Mouse (Mus musculus): ENCODE results near the gene Taf6l. TPM values are rescaled to one million over a fixed set of nuclear protein-coding genes. Genes with fewer than 3 reads are reported as not detected.
A peak's percentile ranks its signal among the peaks of the same experiment; 100 is the strongest.

Taf6l gene
- total and polyA plus RNA-seq, 3 experiments, result 20.4 to 25.7 (median 25.5) TPM

DNA sequence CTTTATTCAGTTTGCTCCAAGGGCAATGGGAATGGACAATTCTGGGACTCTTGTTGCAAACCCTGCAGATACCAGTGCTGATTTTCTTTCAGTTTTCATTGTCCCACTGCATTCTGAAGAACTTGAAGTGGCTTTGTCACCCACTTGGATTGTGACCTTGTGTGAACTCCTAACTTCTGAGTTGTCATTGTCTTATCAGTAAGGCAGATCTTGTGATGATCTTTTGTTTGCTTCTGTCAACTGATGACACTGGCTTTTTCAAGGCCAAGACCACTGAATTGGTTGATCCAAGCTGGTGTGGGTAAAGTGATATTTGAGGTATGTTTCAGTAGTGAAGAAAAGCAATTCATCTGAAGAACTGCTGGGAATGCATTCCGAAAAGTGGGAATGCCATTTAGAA is 40.8 kb downstream of the Taf6l start:
- H3K36me3 ChIP-seq (replicated peaks in 1 of 2; ENCODE audit: control insufficient read depth in 1 of 2, insufficient read depth in 1 of 2, low read length in 1 of 2), result peaks cover 60 to 82% of the 10 kb centered on the region in 2 experiments

DNA sequence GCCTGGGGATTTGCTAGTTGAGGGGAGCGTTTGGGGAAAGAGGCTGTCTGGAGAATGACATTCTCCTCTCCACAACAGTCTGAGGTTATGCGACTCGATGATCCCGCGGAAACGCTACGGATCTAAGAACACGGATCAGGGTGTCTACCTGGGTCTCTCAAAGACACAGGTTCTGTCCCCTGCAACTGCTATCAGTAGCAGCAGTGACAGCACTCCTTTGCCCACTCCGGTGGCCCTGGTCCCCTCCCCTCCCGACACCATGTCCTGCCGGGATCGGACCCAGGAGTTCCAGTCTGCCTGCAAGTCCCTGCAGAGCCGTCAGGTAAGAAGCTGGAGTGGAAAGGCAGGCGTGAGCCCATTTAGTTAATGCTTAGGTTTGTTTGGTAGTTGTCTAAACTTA is 44.0 kb downstream of the Taf6l start:
- no peak for DNase-seq (ENCODE audit: extremely low read depth)
- dilution Hi-C loops (cut with MboI; ENCODE audit: extremely low pct_ligation_motif_present, extremely low pct_unique_long_range_greater_than_20kb, low sequenced_read_pairs) (no loop called here), in situ Hi-C loops (cut with MboI; ENCODE audit: low pct_ligation_motif_present, low pct_unique_long_range_greater_than_20kb, low sequenced_read_pairs) (loop anchor here (25.0 kb wide), 1 partner anchor 370 kb away; no protein-coding TSS in a partner anchor)
- peaks cover 9 to 35% of the 10 kb centered on the region in 2 experiments for H3K4me1 ChIP-seq (ENCODE audit: control insufficient read depth in 1 of 2, insufficient read depth in 2 of 2)
- no peaks in the 10 kb centered on the region for H3K27me3 ChIP-seq (replicated peaks)
- 0 out of 2 replicates have a peak overlapping the region, but pooled peaks have one; percentile 8 for H3K27ac ChIP-seq (ENCODE audit: insufficient read depth, low read depth)
- peaks cover 31% of the 10 kb centered on the region for H3K79me2 ChIP-seq (replicated peaks; ENCODE audit: control insufficient read depth, extremely low read depth, insufficient read depth, poor library complexity, severe bottlenecking)
- peaks cover 58 to 83% of the 10 kb centered on the region in 2 experiments for H3K36me3 ChIP-seq (replicated peaks in 1 of 2; ENCODE audit: control insufficient read depth in 1 of 2, insufficient read depth in 1 of 2, low read length in 1 of 2)
- H3K4me3 ChIP-seq (replicated peaks in 1 of 3; ENCODE audit: low read depth in 2 of 3, low read length in 2 of 3, poor library complexity in 1 of 3), result peak overlapping the region; percentile 75 to 77 (median 77)
- peak overlapping the region; percentile 72 for H3K4me2 ChIP-seq (ENCODE audit: insufficient read depth, low read depth, poor library complexity, severe bottlenecking)
- H3K9me3 ChIP-seq (replicated peaks; ENCODE audit: low read length), result no peaks in the 10 kb centered on the region
- TF ChIP-seq NRF1 (IDR thresholded peaks at IDR 0.05; ENCODE audit: low read depth, low read length) (no peak), KAT2A (IDR thresholded peaks at IDR 0.05; ENCODE audit: insufficient replicate concordance, low read length) (no peak), RAD21 (IDR thresholded peaks at IDR 0.05; ENCODE audit: low read depth, low read length) (no peak), CHD1 (IDR thresholded peaks at IDR 0.05; ENCODE audit: low read depth, low read length) (no peak), JUN (IDR thresholded peaks at IDR 0.05; ENCODE audit: insufficient read depth, low read depth, low read length) (no peak), UBTF (IDR thresholded peaks at IDR 0.05; ENCODE audit: low read depth, low read length) (no peak), TCF12 (IDR thresholded peaks at IDR 0.05; ENCODE audit: low read depth, low read length) (no peak), MEF2A (IDR thresholded peaks at IDR 0.05; ENCODE audit: borderline replicate concordance, low read depth, low read length) (no peak)
- H3K9ac ChIP-seq (ENCODE audit: insufficient read depth, low read depth), result peak overlapping the region; percentile 92

More for the DNA sequence above, 40.8 kb downstream of the Taf6l start:
- Histone ChIP-seq H3K4me3 (replicated peaks in 1 of 3; ENCODE audit: low read depth in 2 of 3, low read length in 2 of 3, poor library complexity in 1 of 3) (no peak overlapping the region), H3K4me2 (ENCODE audit: insufficient read depth, low read depth, poor library complexity, severe bottlenecking) (no peak overlapping the region), H3K9me3 (replicated peaks; ENCODE audit: low read length) (no peaks in the 10 kb centered on the region), H3K27ac (ENCODE audit: insufficient read depth, low read depth) (no peak overlapping the region), H3K9ac (ENCODE audit: insufficient read depth, low read depth) (no peak overlapping the region), H3K79me2 (replicated peaks; ENCODE audit: control insufficient read depth, extremely low read depth, insufficient read depth, poor library complexity, severe bottlenecking) (peaks cover 20% of the 10 kb centered on the region), H3K4me1 (ENCODE audit: control insufficient read depth in 1 of 2, insufficient read depth in 2 of 2) (peaks cover 9 to 21% of the 10 kb centered on the region in 2 experiments), H3K27me3 (replicated peaks) (no peaks in the 10 kb centered on the region)
- no peak for DNase-seq (ENCODE audit: extremely low read depth)
- in situ Hi-C loops (cut with MboI; ENCODE audit: low pct_ligation_motif_present, low pct_unique_long_range_greater_than_20kb, low sequenced_read_pairs), result loop anchor here (25.0 kb wide), 1 partner anchor 367 kb away; no protein-coding TSS in a partner anchor
- dilution Hi-C loops (cut with MboI; ENCODE audit: extremely low pct_ligation_motif_present, extremely low pct_unique_long_range_greater_than_20kb, low sequenced_read_pairs), result no loop called here
- TF ChIP-seq NELFE (IDR thresholded peaks at IDR 0.05; ENCODE audit: low read depth, low read length), result no peak

DNA sequence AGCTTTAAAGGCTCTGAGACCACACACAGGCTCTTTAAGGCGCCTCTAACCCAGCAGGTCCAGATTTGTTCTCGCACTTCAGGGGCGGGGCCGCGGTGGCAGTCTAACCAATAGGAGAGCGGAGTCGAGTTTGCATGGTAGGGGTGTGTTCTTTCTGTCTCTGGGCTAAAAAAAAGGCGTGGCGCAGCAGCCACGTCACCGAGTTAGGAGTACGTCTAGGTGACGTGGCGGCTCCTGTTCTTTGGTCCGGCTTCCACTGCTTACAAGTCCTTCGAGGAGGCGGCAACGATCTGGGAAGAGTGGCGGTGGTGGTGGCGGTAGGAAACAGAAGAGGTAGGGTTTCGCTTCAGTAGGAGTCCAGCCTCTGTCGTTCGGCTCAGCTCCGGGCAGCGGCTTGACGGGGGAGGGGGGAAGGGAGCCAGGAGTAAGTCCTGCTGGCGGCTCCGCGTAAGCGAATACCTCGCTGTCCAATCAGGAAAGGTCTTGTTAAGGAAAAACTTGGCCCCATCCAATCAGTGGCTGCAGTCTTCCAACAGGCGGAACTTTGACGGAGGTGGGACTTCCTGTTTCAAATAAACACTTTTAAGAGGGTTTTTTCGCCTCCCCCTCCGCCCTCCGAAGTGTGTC is 44.9 kb downstream of the Taf6l start, which contains the start of gene Stx5a:
Gene Stx5a, plus strand, starts transcription at position 171 of the 627 bp plus-strand sequence.
- Histone ChIP-seq H3K79me2 (replicated peaks; ENCODE audit: control insufficient read depth, extremely low read depth, insufficient read depth, poor library complexity, severe bottlenecking) (peaks cover 34% of the 10 kb centered on the region), H3K27ac (ENCODE audit: insufficient read depth, low read depth) (peak within 1 kb of the TSS; percentile 91), H3K9ac (ENCODE audit: insufficient read depth, low read depth) (peak within 1 kb of the TSS; percentile 92), H3K4me3 (replicated peaks in 1 of 3; ENCODE audit: low read depth in 2 of 3, low read length in 2 of 3, poor library complexity in 1 of 3) (peak within 1 kb of the TSS; percentile 75 to 77 (median 77)), H3K9me3 (replicated peaks; ENCODE audit: low read length) (no peaks in the 10 kb centered on the region), H3K4me2 (ENCODE audit: insufficient read depth, low read depth, poor library complexity, severe bottlenecking) (peak within 1 kb of the TSS; percentile 72), H3K36me3 (replicated peaks in 1 of 2; ENCODE audit: control insufficient read depth in 1 of 2, insufficient read depth in 1 of 2, low read length in 1 of 2) (peaks cover 55 to 78% of the 10 kb centered on the region in 2 experiments), H3K27me3 (replicated peaks) (no peaks in the 10 kb centered on the region), H3K4me1 (ENCODE audit: control insufficient read depth in 1 of 2, insufficient read depth in 2 of 2) (peaks cover 11 to 41% of the 10 kb centered on the region in 2 experiments)
- DNase-seq (ENCODE audit: extremely low read depth), result peak; percentile 98
- dilution Hi-C loops (cut with MboI; ENCODE audit: extremely low pct_ligation_motif_present, extremely low pct_unique_long_range_greater_than_20kb, low sequenced_read_pairs), result no loop called here
- in situ Hi-C loops (cut with MboI; ENCODE audit: low pct_ligation_motif_present, low pct_unique_long_range_greater_than_20kb, low sequenced_read_pairs), result loop anchor here (25.0 kb wide), 1 partner anchor 371 kb away; no protein-coding TSS in a partner anchor
- no peak for TF ChIP-seq UBTF (IDR thresholded peaks at IDR 0.05; ENCODE audit: low read depth, low read length)
- TF ChIP-seq JUND (conservative IDR thresholded peaks at IDR 0.05; ENCODE audit: low read depth, low read length), result no peak; the same call in 1 of the 2 replicates
- TF ChIP-seq MAX (IDR thresholded peaks at IDR 0.05; ENCODE audit: low read length), result 0 out of 2 replicates have a peak, but pooled peaks have one; percentile 55
- no peak for TF ChIP-seq ZC3H11A (IDR thresholded peaks at IDR 0.05; ENCODE audit: low read depth, low read length)
- TF ChIP-seq POLR2AphosphoS2 (IDR thresholded peaks at IDR 0.05; ENCODE audit: low read depth, low read length), result peak; percentile 97
- no peak for TF ChIP-seq JUN (IDR thresholded peaks at IDR 0.05; ENCODE audit: insufficient read depth, low read depth, low read length)
- TF ChIP-seq NRF1 (IDR thresholded peaks at IDR 0.05; ENCODE audit: low read depth, low read length), result peak; percentile 34; the same call in 1 of the 2 replicates
- TF ChIP-seq NELFE (IDR thresholded peaks at IDR 0.05; ENCODE audit: low read depth, low read length), result peak; percentile 53; the same call in 1 of the 2 replicates
- TF ChIP-seq MAZ (IDR thresholded peaks at IDR 0.05; ENCODE audit: low read depth, low read length), result peak; percentile 60; the same call in 1 of the 2 replicates
- 0 out of 2 replicates have a peak, but pooled peaks have one; percentile 5 for TF ChIP-seq USF2 (conservative IDR thresholded peaks at IDR 0.05; ENCODE audit: low read depth, low read length)
- TF ChIP-seq BHLHE40 (IDR thresholded peaks at IDR 0.05; ENCODE audit: low read depth, low read length), result no peak
- TF ChIP-seq HCFC1 (IDR thresholded peaks at IDR 0.05; ENCODE audit: low read depth, low read length), result peak; percentile 86
- TF ChIP-seq IRF4 (IDR thresholded peaks at IDR 0.05; ENCODE audit: low read depth, low read length), result no peak
- no peak for TF ChIP-seq EP300 (IDR thresholded peaks at IDR 0.05; ENCODE audit: low read length)
- TF ChIP-seq CHD2 (IDR thresholded peaks at IDR 0.05; ENCODE audit: low read length), result peak; percentile 98
- peak; percentile 95 for TF ChIP-seq SIN3A (IDR thresholded peaks at IDR 0.05; ENCODE audit: low read length)
- no peak for TF ChIP-seq USF1 (IDR thresholded peaks at IDR 0.05; ENCODE audit: low read depth, low read length)
- TF ChIP-seq ZMIZ1 (IDR thresholded peaks at IDR 0.05; ENCODE audit: low read depth, low read length), result peak; percentile 80; the same call in 1 of the 2 replicates

Data from CH12.LX (cell line).